Mouse (Mus musculus): Measurements from ENCODE around the gene Gzmm.

The Gzmm gene

DNA sequence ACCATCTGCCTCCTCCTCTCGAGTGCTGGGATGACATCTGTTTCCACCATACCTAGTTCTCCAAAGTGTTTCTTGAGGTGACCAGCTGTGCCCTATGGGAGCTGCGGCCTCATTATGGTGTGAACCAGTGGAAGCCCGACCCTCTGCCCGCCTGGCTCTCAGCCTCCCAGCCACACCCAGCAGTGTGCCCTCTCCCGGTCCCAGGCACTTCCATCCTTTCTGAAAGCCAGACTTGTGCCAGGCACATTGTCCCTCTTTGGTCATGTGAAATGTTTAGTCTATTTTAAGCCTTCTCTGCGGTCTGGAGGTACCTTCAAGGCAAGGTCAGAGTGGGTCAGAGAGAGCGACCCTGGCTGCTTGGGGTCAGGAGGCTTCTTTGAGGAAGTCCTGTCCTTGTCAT, 34.9 kb downstream of the Gzmm start:
- DNase-seq (ENCODE audit: inconsistent ontology term), result no peak

DNA sequence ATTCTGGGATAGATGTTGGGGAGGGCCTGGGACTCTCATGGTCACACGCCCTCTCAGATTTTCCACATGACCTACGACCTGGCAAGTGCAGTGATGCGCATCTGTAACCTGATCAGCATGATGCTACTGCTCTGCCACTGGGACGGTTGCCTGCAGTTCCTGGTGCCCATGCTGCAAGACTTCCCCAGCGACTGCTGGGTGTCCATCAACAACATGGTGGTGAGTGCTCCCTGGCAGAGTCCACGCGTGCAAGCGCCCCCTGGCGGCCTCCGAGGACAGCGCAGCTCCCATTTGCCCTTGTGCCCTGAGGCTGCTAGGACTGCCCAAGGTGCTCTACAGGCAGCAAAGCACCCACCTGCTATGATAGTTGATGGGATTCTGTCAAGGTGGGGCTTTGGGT, 37.3 kb downstream of the Gzmm start:
- no peak for DNase-seq (ENCODE audit: inconsistent ontology term)

GRCm38 (mm10) chr10:79728323-79729249, 39.8 kb downstream of the Gzmm start:
- DNase-seq (ENCODE audit: inconsistent ontology term), result no peak

DNA sequence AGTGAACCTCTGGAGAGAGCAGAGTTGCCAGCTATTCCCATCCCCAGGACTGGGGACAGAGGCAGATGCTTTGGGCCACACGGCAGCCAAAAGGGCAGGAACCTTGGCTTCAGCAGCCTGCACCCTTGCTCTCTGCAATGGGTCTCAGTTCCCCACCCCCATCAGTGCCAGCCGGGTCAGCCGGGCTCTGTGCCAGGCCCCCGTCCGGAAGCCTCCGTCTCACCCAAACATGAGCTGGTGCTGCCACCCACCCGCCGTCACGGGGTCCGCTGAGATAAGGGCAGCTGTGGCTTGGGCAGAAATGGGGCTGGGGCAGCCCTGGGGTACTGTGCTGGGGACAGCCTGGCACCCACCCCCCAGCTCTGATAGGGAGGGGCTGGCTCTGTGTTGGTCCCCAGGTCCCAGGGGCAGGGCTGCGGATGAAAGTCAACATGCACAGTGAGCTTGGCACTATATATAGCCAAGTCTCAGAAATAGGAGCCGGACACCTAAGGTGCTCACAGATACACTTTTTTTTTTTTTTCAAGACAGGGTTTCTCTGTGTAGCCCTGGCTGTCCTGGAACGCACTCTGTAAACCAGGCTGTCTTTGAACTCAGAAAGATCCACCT, 40.6 kb downstream of the Gzmm start:
- no peak for DNase-seq (ENCODE audit: inconsistent ontology term)

DNA sequence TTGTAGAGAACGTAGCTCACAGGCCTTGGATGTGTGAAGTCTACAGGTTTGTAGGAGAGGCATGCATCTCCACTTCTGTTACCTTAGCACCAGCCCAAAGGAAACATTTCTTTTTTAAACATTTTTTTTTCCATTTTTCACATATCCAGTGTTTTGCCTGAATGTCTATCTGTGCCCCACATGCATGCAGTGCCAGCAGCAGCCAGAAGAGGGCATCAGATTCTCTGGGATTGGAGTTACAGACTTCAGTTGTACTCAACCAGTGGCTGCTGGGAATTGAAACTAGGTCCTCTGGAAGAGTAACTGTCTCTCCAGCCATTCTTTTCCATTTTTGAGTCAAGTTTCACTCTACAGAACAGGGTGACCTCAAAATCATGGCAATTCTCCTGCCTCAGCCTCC, 43.7 kb downstream of the Gzmm start:
- no peak for DNase-seq (ENCODE audit: inconsistent ontology term)

DNA sequence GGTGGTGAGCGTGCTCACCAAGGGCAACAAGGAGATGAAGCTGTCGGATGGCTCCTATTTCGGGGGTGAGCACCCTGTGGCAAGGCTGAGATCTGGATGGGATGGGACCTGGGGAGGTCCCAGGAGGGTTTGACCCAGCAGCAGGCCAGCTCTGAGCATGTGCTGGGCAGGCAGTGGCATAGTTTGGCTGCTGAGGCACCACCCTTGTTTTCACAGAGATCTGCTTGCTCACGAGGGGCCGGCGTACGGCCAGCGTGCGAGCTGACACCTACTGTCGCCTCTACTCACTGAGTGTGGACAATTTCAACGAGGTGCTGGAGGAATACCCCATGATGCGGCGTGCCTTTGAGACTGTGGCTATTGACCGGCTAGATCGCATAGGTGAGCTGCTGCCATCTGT, 45.0 kb downstream of the Gzmm start:
- no peak for DNase-seq (ENCODE audit: inconsistent ontology term)

DNA sequence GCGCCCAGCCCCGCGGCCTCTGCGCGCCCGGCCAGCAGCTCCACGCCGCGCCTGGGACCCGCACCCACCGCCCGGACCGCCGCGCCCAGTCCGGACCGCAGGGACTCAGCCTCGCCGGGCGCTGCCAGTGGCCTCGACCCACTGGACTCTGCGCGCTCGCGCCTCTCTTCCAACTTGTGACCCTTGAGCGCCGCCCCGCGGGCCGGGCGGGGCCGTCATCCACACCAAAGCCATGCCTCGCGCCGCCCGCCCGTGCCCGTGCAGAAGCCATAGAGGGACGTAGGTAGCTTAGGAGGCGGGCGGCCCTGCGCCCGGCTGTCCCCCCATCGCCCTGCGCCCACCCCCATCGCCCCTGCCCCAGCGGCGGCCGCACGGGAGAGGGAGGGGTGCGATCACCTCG, 46.5 kb downstream of the Gzmm start:
- DNase-seq (ENCODE audit: inconsistent ontology term), result no peak

DNA sequence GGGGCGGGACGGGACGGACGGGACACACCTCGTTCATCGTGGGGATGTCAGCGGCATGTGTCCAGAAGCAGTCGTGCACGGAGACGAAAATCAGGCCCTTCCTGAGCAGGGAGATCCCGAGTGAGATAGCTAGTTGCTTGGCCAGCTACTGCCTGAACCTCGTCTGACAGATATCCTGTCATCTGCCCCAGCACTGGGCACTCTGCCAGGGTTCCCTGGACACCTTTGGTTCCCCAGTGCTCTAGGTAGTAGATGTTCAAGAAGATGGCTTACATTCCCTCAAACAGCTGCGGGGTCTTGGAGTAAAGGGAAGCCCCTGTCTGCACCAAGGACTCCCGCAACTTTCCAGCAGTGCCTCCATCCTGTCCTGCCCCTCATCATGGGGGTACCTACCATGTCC, 47.9 kb downstream of the Gzmm start:
- no peak for DNase-seq (ENCODE audit: inconsistent ontology term)

DNA sequence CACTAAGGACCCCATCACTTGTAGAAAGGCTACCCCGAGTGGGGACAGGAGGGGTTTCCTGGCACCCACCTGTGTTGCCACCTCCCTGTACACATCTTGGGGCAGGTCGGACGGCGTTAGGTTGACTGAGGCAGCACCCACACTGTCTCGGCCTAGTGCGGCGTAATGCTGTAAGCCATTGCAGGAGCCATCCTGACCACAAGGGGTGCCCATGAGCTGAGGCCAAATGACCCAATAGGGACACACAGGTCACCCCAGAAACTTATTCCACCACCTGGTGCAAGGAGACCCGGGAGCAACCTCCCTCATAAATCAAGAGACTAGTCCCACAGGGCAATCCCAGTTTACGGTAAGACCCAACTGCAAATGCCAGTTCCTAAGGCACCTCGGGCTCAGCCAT, 49.4 kb downstream of the Gzmm start:
- no peak for DNase-seq (ENCODE audit: inconsistent ontology term)

DNA sequence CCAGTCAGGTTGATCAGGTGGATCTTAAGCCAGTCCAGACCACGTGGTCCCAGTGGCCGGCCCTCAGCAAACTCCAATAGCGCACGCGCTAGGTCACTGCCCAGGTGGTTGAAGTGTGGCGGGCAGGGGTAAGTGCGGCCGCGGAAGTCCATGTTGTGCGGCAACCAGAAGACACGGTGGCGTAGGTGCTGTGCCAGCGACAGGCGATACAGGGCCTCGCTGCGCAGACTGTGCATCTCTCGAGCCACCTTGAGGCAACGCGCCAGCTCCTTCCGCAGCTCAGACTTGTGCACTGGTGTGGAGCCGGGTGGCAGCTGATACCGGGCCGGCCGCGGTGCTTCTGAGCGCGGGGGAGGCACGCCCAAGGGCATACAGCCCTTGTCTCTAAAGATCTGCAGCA, 50.4 kb downstream of the Gzmm start:
- no peak for DNase-seq (ENCODE audit: inconsistent ontology term)

DNA sequence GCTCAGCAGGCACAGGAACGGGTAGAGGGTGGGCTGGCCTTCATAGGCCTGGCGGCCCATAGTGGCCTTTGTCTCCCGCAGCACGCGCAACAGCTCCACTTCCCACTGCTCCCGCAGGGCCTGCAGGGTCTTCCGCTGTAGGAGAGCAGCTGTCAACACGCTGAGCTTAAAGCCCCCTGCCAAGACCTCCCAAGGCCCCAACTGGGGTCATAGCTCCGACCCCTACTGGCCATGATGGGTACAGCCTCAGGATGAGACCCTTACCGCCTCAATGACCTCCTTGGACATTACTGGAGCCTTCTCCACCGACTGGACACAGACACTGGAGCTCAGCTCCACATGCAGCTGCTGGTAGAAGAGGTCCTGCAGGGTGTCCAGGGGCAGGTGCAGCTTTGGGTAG, 52.0 kb downstream of the Gzmm start:
- DNase-seq (ENCODE audit: inconsistent ontology term), result no peak

DNA sequence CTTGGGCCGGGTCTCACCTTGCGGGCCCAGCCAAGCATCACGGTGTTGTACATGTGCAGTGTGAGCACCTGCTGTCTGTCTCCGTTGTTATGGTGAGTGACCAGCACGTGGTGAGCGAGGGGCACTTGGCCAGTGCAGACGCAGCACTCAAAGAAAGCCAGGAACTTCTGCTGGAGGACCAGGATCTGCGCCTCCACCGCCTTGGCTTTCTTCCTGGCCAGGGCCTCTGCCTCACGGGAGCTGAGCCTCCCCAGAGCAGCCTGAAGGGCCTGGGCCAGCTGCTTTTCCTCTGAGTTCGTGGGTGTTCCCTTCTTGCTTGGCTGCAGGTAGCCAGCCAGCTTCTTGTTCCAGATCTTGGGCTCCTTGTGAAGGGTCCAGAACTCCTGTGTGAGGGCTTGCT, 54.3 kb downstream of the Gzmm start:
- DNase-seq (ENCODE audit: inconsistent ontology term), result no peak

GRCm38 (mm10) chr10:79743650-79744365, 55.0 kb downstream of the Gzmm start:
- DNase-seq (ENCODE audit: inconsistent ontology term), result no peak
